22 mouse cellular contexts compared by ENCODE assay signal in the genomic region with DNA sequence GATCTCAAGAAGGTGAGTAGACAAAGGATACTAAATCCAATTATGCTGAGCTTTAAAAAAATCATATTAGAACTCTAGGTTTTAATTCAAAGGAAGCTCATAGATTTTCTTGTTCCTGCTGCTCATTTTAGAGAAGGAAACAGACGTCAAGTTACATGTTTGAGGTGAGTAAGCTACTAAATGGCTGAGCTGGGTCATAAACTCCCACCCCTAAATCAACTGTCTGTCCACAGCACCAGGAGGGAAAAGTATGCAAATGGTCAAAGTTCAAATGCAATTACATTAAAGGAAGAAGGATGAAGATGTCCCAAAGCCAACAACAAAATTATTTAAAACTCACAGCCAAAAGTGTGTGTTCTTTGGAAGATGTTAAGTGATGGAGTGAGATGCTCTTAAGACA.
"Had no signal": no experiment of that assay in that cellular context is flagged by ENCODE, and none has a peak within 500 bp of the region (broad histone marks: within the 10 kb centered on the region; RNA-seq: fewer than 3 reads in every experiment).

No protein-coding gene starts in this region.

- H3K27ac ChIP-seq: lung, embryonic 15.5 days; macrophage; midbrain, embryonic 13.5 days; midbrain, embryonic 15.5 days; neural tube, embryonic 13.5 days; neural tube, embryonic 15.5 days had no signal

- ATAC-seq: liver, postnatal 0 days; lung, postnatal 0 days; midbrain, embryonic 13.5 days; midbrain, embryonic 15.5 days had no signal

- DNase-seq: lung, adult 2 months; lung, postnatal 14 days; lung, postnatal 36 days; retina, postnatal 1 day; right cerebral cortex, adult 18-20 months; right cerebral cortex, postnatal 25 days; right cerebral cortex, postnatal 4 days; spleen, adult 18-20 months; thymus, adult 18-20 months; thymus, postnatal 14 days; thymus, postnatal 36 days had no signal

- H3K9ac ChIP-seq: liver, postnatal 0 days; lung, embryonic 15.5 days; midbrain, embryonic 13.5 days; midbrain, embryonic 15.5 days; neural tube, embryonic 13.5 days; neural tube, embryonic 15.5 days had no signal

- H3K4me3 ChIP-seq: lung, embryonic 15.5 days; midbrain, embryonic 13.5 days; midbrain, embryonic 15.5 days; myocyte; neural tube, embryonic 13.5 days; neural tube, embryonic 15.5 days had no signal

- H3K4me2 ChIP-seq: lung, embryonic 15.5 days; midbrain, embryonic 11.5 days; midbrain, embryonic 13.5 days; midbrain, embryonic 15.5 days; neural tube, embryonic 13.5 days; neural tube, embryonic 15.5 days had no signal

- H3K9me3 ChIP-seq: lung, embryonic 15.5 days; megakaryocyte, embryonic 14.5 days; midbrain, embryonic 15.5 days; neural tube, embryonic 13.5 days; neural tube, embryonic 15.5 days had no signal

- H3K27me3 ChIP-seq: lung, embryonic 15.5 days; megakaryocyte, embryonic 14.5 days; midbrain, embryonic 13.5 days; midbrain, embryonic 15.5 days; neural tube, embryonic 13.5 days; neural tube, embryonic 15.5 days had no signal
